Mouse (Mus musculus) megakaryocyte, embryonic 14.5 days (primary cell): ENCODE results near the gene Cst8.

Experiments used
- FLI1 ChIP-seq: IDR thresholded peaks from 2 replicates; pipeline ENCODE4 v1.6.1; 2012; ENCODE audit warnings: low read length, inconsistent platforms, mixed read lengths
- GATA1 ChIP-seq: IDR thresholded peaks from 3 replicates; pipeline ENCODE4 v1.6.1; 2012; ENCODE audit warnings: mixed read lengths, low read length, inconsistent platforms, borderline replicate concordance

- TF ChIP-seq GATA1: no peak
- TF ChIP-seq FLI1: no peak
These were observed 9.4 kb upstream of the Cst8 start, which contains the start of gene Cst12 for GRCm38 (mm10) chr2:148789142-148789541.
